Mouse (Mus musculus) G1E (cell line): Measurements from ENCODE around the gene Cop1.

Experiments
- CTCF ChIP-seq: IDR thresholded peaks from 2 replicates; pipeline ENCODE4 v1.5.1; 2012; ENCODE audit warnings: low read depth, low read length, inconsistent platforms, mixed read lengths
- GATA1 ChIP-seq: IDR thresholded peaks from 2 replicates; pipeline ENCODE4 v1.6.1; 2012; ENCODE audit warnings: borderline replicate concordance, low read length, inconsistent platforms, mixed read lengths
- GATA2 ChIP-seq: IDR thresholded peaks from 2 replicates; pipeline ENCODE4 v1.6.1; 2012; ENCODE audit warnings: low read depth, low read length, inconsistent platforms, borderline replicate concordance
- TAL1 ChIP-seq: conservative IDR thresholded peaks from 2 replicates; pipeline ENCODE4 v1.6.1; 2012; ENCODE audit warnings: low read depth, low read length, inconsistent platforms, mixed read lengths

- TF ChIP-seq TAL1 (no peak), CTCF (no peak), GATA1 (no peak), GATA2 (no peak)
Observed at GRCm38 (mm10) chr1:159388565-159389024, 156.5 kb downstream of the Cop1 start.
